Mouse (Mus musculus): ENCODE measurements around the gene Axl. TPM values are rescaled to one million over a fixed set of nuclear protein-coding genes. Genes with fewer than 3 reads are reported as not detected.

Axl gene
- polyA plus RNA-seq, 1 experiment from 2014 or later: 83.7 TPM

- H3K4me3 ChIP-seq (replicated peaks): no peak overlapping the region
- no peak overlapping the region for H3K27ac ChIP-seq
- H3K9ac ChIP-seq: no peak overlapping the region
- H3K27me3 ChIP-seq (replicated peaks): no peaks in the 10 kb centered on the region
- WGBS: 90% methylated on average over 5 of the region's 5 CpGs
- H3K4me1 ChIP-seq: no peaks in the 10 kb centered on the region
- H3K36me3 ChIP-seq: peaks cover 31% of the 10 kb centered on the region
- H3K4me2 ChIP-seq: no peak overlapping the region
- H3K9me3 ChIP-seq: no peaks in the 10 kb centered on the region
- ATAC-seq (ENCODE audit: insufficient read depth, low FRiP score, low read depth): no peak
Observed at GRCm38 (mm10) chr7:25768229-25768628, 20.3 kb downstream of the Axl start.

- H3K9ac ChIP-seq: no peak overlapping the region
- H3K36me3 ChIP-seq: peaks cover 28% of the 10 kb centered on the region
- no peaks in the 10 kb centered on the region for H3K27me3 ChIP-seq (replicated peaks)
- no peaks in the 10 kb centered on the region for H3K4me1 ChIP-seq
- no peak for ATAC-seq (ENCODE audit: insufficient read depth, low FRiP score, low read depth)
- no peak overlapping the region for H3K4me3 ChIP-seq (replicated peaks)
- H3K27ac ChIP-seq: no peak overlapping the region
- H3K9me3 ChIP-seq: no peaks in the 10 kb centered on the region
- no peak overlapping the region for H3K4me2 ChIP-seq
- WGBS: 83% methylated on average over 6 of the region's 6 CpGs
Observed at GRCm38 (mm10) chr7:25766108-25766507, 22.4 kb downstream of the Axl start.

GRCm38 (mm10) chr7:25764221-25764620 lies 24.3 kb downstream of the Axl start:
- Histone ChIP-seq H3K9me3 (no peaks in the 10 kb centered on the region), H3K9ac (no peak overlapping the region), H3K4me3 (replicated peaks) (no peak overlapping the region), H3K27me3 (replicated peaks) (no peaks in the 10 kb centered on the region), H3K4me2 (no peak overlapping the region), H3K36me3 (peaks cover 23% of the 10 kb centered on the region), H3K4me1 (no peaks in the 10 kb centered on the region), H3K27ac (peak overlapping the region; percentile 26; the same call in 1 of the 2 replicates)
- ATAC-seq (ENCODE audit: insufficient read depth, low FRiP score, low read depth): no peak
- 57% methylated on average over 5 of the region's 5 CpGs for WGBS

DNA sequence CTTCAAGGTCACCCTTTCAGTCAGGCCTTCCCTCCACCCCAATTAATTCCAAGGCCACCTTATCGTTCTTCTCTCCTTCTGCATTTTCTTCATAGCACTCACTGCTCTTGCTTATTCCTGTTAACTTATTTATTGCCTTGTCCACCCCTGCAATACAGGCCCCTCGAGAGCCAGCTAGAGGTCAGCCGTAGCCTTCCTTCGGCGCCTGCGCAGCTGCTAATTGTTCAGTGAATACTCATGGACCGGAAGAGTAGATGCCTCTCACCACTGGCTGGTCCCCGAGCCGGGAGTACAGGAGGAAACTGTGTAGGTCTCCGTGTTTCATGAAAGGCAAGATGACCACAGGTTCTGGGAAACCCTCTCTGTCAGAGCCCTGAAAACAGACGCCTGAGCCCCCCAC lies 24.8 kb downstream of the Axl start:
- Histone ChIP-seq H3K27ac (0 out of 2 replicates have a peak overlapping the region, but pooled peaks have one; percentile 26), H3K27me3 (replicated peaks) (no peaks in the 10 kb centered on the region), H3K4me1 (no peaks in the 10 kb centered on the region), H3K4me3 (replicated peaks) (no peak overlapping the region), H3K9ac (no peak overlapping the region), H3K9me3 (no peaks in the 10 kb centered on the region), H3K36me3 (peaks cover 21% of the 10 kb centered on the region), H3K4me2 (no peak overlapping the region)
- no peak for ATAC-seq (ENCODE audit: insufficient read depth, low FRiP score, low read depth)
- 67% methylated on average over 11 of the region's 11 CpGs for WGBS

DNA sequence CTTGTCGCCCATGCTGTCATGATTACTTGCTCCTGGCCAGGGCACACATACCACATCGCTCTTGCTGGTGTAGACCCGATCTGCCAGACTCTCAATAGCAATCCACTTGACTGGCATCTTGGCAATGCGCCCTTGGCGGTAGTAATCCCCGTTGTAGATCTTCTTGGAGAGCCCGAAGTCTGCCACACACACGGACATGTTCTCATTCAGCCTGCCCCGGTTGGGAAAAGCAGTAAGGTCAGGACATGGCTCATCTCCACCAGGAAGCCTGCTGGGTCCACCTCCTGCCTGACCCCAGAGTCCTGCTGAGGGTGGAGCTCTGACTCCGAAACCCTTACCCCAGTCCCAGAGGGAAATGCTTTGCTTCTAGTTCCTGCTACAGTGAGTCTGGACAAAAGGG lies 27.2 kb downstream of the Axl start:
- no peaks in the 10 kb centered on the region for H3K27me3 ChIP-seq (replicated peaks)
- WGBS: 76% methylated on average over 10 of the region's 10 CpGs
- no peak for ATAC-seq (ENCODE audit: insufficient read depth, low FRiP score, low read depth)
- no peak overlapping the region for H3K4me3 ChIP-seq (replicated peaks)
- H3K27ac ChIP-seq: no peak overlapping the region
- peaks cover 6% of the 10 kb centered on the region; the same call in 1 of the 2 replicates for H3K36me3 ChIP-seq
- H3K4me1 ChIP-seq: no peaks in the 10 kb centered on the region
- no peak overlapping the region for H3K4me2 ChIP-seq
- no peak overlapping the region for H3K9ac ChIP-seq
- no peaks in the 10 kb centered on the region for H3K9me3 ChIP-seq

DNA sequence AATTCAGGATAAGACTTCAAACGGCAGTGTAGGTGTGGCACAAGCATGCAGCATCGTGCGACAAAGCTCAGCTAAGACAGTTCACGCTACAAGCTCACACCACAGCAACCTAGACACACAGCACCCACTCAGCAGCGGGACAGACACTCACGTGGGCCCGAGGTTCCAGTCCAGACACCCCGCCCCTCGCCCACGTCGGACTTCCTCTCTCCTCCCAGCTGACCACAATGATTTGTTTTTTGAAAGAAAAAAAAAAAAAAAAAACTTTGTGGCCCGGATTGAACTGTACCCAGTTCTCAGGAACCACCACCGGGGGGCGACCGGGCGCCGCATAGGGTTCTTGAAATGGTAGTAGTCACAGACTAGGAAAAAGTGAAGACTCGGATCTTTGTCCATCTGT lies 32.5 kb downstream of the Axl start:
- WGBS: under 1% methylated on average over 18 of the region's 18 CpGs
- Histone ChIP-seq H3K9me3 (no peaks in the 10 kb centered on the region), H3K4me3 (replicated peaks) (peak overlapping the region; percentile 97), H3K36me3 (no peaks in the 10 kb centered on the region; the same call in 1 of the 2 replicates), H3K4me1 (peaks cover 14% of the 10 kb centered on the region), H3K27ac (peak overlapping the region; percentile 99), H3K4me2 (peak overlapping the region; percentile 84), H3K9ac (no peak overlapping the region; the same call in 1 of the 2 replicates), H3K27me3 (replicated peaks) (no peaks in the 10 kb centered on the region)
- peak; percentile 19 for ATAC-seq (ENCODE audit: insufficient read depth, low FRiP score, low read depth)

- Histone ChIP-seq H3K4me2 (peak overlapping the region; percentile 84), H3K4me1 (peaks cover 14% of the 10 kb centered on the region), H3K4me3 (replicated peaks) (peak overlapping the region; percentile 97), H3K9ac (peak overlapping the region; percentile 27), H3K9me3 (no peaks in the 10 kb centered on the region), H3K36me3 (peaks cover under 1% of the 10 kb centered on the region; the same call in 1 of the 2 replicates), H3K27me3 (replicated peaks) (no peaks in the 10 kb centered on the region), H3K27ac (peak overlapping the region; percentile 99)
- peak; percentile 30; the same call in 1 of the 2 replicates for ATAC-seq (ENCODE audit: insufficient read depth, low FRiP score, low read depth)
- under 1% methylated on average over 15 of the region's 15 CpGs for WGBS
Observed at GRCm38 (mm10) chr7:25755468-25755833, 33.1 kb downstream of the Axl start.

GRCm38 (mm10) chr7:25754738-25755467 lies 33.6 kb downstream of the Axl start, which contains the start of gene Hnrnpul1:
Gene Hnrnpul1, minus strand, starts transcription at chr7:25754757.
- H3K9ac ChIP-seq: peak within 1 kb of the TSS; percentile 96
- WGBS: under 1% methylated on average over 55 of the region's 55 CpGs
- ATAC-seq (ENCODE audit: insufficient read depth, low FRiP score, low read depth): peak; percentile 93

DNA sequence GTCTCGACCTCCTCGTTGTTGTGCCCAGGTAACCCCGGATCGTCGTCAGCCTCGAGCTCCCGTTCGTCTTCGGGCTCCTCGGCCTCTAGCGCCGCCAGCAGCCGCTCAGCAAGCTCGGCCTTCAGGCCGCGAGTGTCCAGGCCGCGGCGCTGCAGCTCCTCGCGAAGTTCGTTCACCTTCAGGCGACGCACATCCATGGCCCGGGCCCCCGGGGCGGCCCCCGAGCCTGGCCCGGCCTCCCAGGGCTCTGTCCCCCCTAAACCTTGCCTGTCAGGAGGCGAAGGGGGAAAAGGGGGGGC lies 34.1 kb downstream of the Axl start:
- no peak for ATAC-seq (ENCODE audit: insufficient read depth, low FRiP score, low read depth)
- 0% methylated on average over 30 of the region's 30 CpGs for WGBS
- Histone ChIP-seq H3K27ac (peak overlapping the region; percentile 99), H3K27me3 (replicated peaks) (no peaks in the 10 kb centered on the region), H3K9me3 (no peaks in the 10 kb centered on the region), H3K4me2 (peak overlapping the region; percentile 84; the same call in 1 of the 2 replicates), H3K9ac (peak overlapping the region; percentile 96), H3K36me3 (peaks cover 9% of the 10 kb centered on the region), H3K4me3 (replicated peaks) (peak overlapping the region; percentile 97), H3K4me1 (peaks cover 14% of the 10 kb centered on the region)

More at GRCm38 (mm10) chr7:25754738-25755467, 33.6 kb downstream of the Axl start, which contains the start of gene Hnrnpul1:
- H3K4me1 ChIP-seq: peaks cover 14% of the 10 kb centered on the region
- H3K27ac ChIP-seq: peak within 1 kb of the TSS; percentile 99
- peak within 1 kb of the TSS; percentile 97 for H3K4me3 ChIP-seq (replicated peaks)
- H3K9me3 ChIP-seq: no peaks in the 10 kb centered on the region
- H3K4me2 ChIP-seq: peak within 1 kb of the TSS; percentile 84
- H3K36me3 ChIP-seq: peaks cover 4% of the 10 kb centered on the region; the same call in 1 of the 2 replicates
- no peaks in the 10 kb centered on the region for H3K27me3 ChIP-seq (replicated peaks)

GRCm38 (mm10) chr7:25753643-25754438 lies 34.7 kb downstream of the Axl start:
- Histone ChIP-seq H3K36me3 (peaks cover 15% of the 10 kb centered on the region), H3K9ac (peak overlapping the region; percentile 96), H3K9me3 (no peaks in the 10 kb centered on the region), H3K4me2 (peak overlapping the region; percentile 84), H3K27ac (peak overlapping the region; percentile 99), H3K4me3 (replicated peaks) (peak overlapping the region; percentile 97), H3K27me3 (replicated peaks) (no peaks in the 10 kb centered on the region), H3K4me1 (peaks cover 14% of the 10 kb centered on the region)
- WGBS: 1% methylated on average over 46 of the region's 46 CpGs
- ATAC-seq (ENCODE audit: insufficient read depth, low FRiP score, low read depth): no peak

DNA sequence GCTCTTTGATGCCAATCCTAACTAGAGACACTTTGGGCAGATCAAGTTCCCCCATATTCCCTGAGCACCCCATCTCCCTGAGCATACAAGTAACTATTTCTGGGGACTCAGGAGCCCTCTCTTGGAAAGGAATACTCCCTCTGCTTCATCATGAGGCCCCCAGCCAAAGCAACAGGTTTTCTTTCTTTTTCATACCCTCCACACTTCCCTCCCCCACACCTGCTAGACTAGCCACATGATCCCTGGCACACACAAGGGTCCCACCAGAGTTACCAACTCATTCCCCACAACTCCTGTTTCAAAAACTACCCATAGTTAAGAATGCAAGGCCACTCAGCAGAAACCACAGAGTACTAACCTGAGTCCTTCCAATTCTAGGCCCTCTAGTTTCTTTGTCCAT lies 35.4 kb downstream of the Axl start:
- ATAC-seq (ENCODE audit: insufficient read depth, low FRiP score, low read depth): no peak
- H3K9me3 ChIP-seq: no peaks in the 10 kb centered on the region
- peak overlapping the region; percentile 97 for H3K4me3 ChIP-seq (replicated peaks)
- no peaks in the 10 kb centered on the region for H3K27me3 ChIP-seq (replicated peaks)
- H3K9ac ChIP-seq: peak overlapping the region; percentile 96; the same call in 1 of the 2 replicates
- peak overlapping the region; percentile 84 for H3K4me2 ChIP-seq
- peaks cover 14% of the 10 kb centered on the region for H3K4me1 ChIP-seq
- H3K27ac ChIP-seq: no peak overlapping the region
- peaks cover 21% of the 10 kb centered on the region for H3K36me3 ChIP-seq

- no peak overlapping the region for H3K27ac ChIP-seq
- ATAC-seq (ENCODE audit: insufficient read depth, low FRiP score, low read depth): no peak
- H3K4me1 ChIP-seq: no peaks in the 10 kb centered on the region
- 64% methylated on average over 3 of the region's 3 CpGs for WGBS
- H3K27me3 ChIP-seq (replicated peaks): no peaks in the 10 kb centered on the region
- H3K9me3 ChIP-seq: no peaks in the 10 kb centered on the region
- H3K9ac ChIP-seq: no peak overlapping the region
- H3K4me3 ChIP-seq (replicated peaks): no peak overlapping the region
- no peak overlapping the region for H3K4me2 ChIP-seq
- H3K36me3 ChIP-seq: peaks cover 77% of the 10 kb centered on the region
Observed at GRCm38 (mm10) chr7:25746844-25747243, 41.7 kb downstream of the Axl start.
